Mouse (Mus musculus): ENCODE data around the gene Mmp24.
"Not testable (repeated sequence)": the region's sequence is repeated elsewhere in the genome, so short reads cannot be mapped to it uniquely, and the experiment has no call there.

Mmp24 gene

GRCm38 (mm10) chr2:155814829-155815228 is 39.7 kb downstream of the Mmp24 start:
- DNase-seq (ENCODE audit: low spot score), result no peak

- DNase-seq (ENCODE audit: low spot score), result no peak
Observed at GRCm38 (mm10) chr2:155816179-155816578, 41.0 kb downstream of the Mmp24 start.

- no peak for DNase-seq (ENCODE audit: low spot score)
Observed at GRCm38 (mm10) chr2:155817301-155818245, 42.4 kb downstream of the Mmp24 start.

GRCm38 (mm10) chr2:155818596-155819391 is 43.7 kb downstream of the Mmp24 start:
- peak; percentile 94 for DNase-seq (ENCODE audit: low spot score)

- DNase-seq (ENCODE audit: low spot score), result no peak
Observed at GRCm38 (mm10) chr2:155819392-155819448, 44.1 kb downstream of the Mmp24 start, which contains the start of gene BC029722. BC029722 (minus strand) TSS chr2:155819426.

- no peak for DNase-seq (ENCODE audit: low spot score)
Observed at GRCm38 (mm10) chr2:155819449-155820251, 44.5 kb downstream of the Mmp24 start.

GRCm38 (mm10) chr2:155820779-155821178 is 45.6 kb downstream of the Mmp24 start:
- no peak for DNase-seq (ENCODE audit: low spot score)

- DNase-seq (ENCODE audit: low spot score), result no peak
Observed at GRCm38 (mm10) chr2:155823722-155824121, 48.6 kb downstream of the Mmp24 start.

- no peak for DNase-seq (ENCODE audit: low spot score)
Observed at GRCm38 (mm10) chr2:155825904-155826629, 50.9 kb downstream of the Mmp24 start.

- DNase-seq (ENCODE audit: low spot score), result peak; percentile 96
Observed at GRCm38 (mm10) chr2:155826630-155827424, 51.7 kb downstream of the Mmp24 start, which contains the start of gene Eif6. Eif6 (minus strand) TSS chr2:155826925.

- DNase-seq (ENCODE audit: low spot score), result no peak
Observed at GRCm38 (mm10) chr2:155830841-155831240, 55.7 kb downstream of the Mmp24 start.

GRCm38 (mm10) chr2:155831302-155831701 is 56.2 kb downstream of the Mmp24 start:
- DNase-seq (ENCODE audit: low spot score), result peak; percentile 24

GRCm38 (mm10) chr2:155832087-155832486 is 56.9 kb downstream of the Mmp24 start:
- not testable (repeated sequence) for DNase-seq (ENCODE audit: low spot score)

- no peak for DNase-seq (ENCODE audit: low spot score)
Observed at GRCm38 (mm10) chr2:155834732-155835131, 59.6 kb downstream of the Mmp24 start, which contains the start of gene Fam83c. Fam83c (minus strand) TSS chr2:155834854.

GRCm38 (mm10) chr2:155837961-155838360 is 62.8 kb downstream of the Mmp24 start:
- DNase-seq (ENCODE audit: low spot score), result no peak

GRCm38 (mm10) chr2:155838961-155839360 is 63.8 kb downstream of the Mmp24 start:
- no peak for DNase-seq (ENCODE audit: low spot score)

- DNase-seq (ENCODE audit: low spot score), result no peak
Observed at GRCm38 (mm10) chr2:155846930-155847329, 71.8 kb downstream of the Mmp24 start.

- DNase-seq (ENCODE audit: low spot score), result peak; percentile 88
Observed at GRCm38 (mm10) chr2:155848291-155848690, 73.1 kb downstream of the Mmp24 start.

- no peak for DNase-seq (ENCODE audit: low spot score)
Observed at GRCm38 (mm10) chr2:155849464-155849863, 74.3 kb downstream of the Mmp24 start.

GRCm38 (mm10) chr2:155850120-155850519 is 75.0 kb downstream of the Mmp24 start:
- DNase-seq (ENCODE audit: low spot score), result no peak

- no peak for DNase-seq (ENCODE audit: low spot score)
Observed at GRCm38 (mm10) chr2:155852536-155852935, 77.4 kb downstream of the Mmp24 start.
